Mouse (Mus musculus) liver, adult 2 months (tissue): ENCODE results near the gene Nfix. TPM values are rescaled to one million over a fixed set of nuclear protein-coding genes. Genes with fewer than 3 reads are reported as not detected.

Experiments used
- DNase-seq: peaks from one replicate; pipeline ENCODE4 v3.0.0-alpha.2; 2011; ENCODE audit warnings: low read depth, low spot score; ENCODE audit errors: extremely low read depth
- H3K27ac ChIP-seq: fragments of 200-500 bp; replicated peaks from 2 replicates; pipeline ENCODE4 v1.5.1; 2012; ENCODE audit warnings: low read depth, mild to moderate bottlenecking, control low read depth, inconsistent platforms, low read length; ENCODE audit not compliant: insufficient read depth
- H3K27me3 ChIP-seq: fragments of 200-500 bp; 2 replicates; pipeline ENCODE4 v1.6.1; 2012; ENCODE audit warnings: mild to moderate bottlenecking, moderate library complexity, low read length, inconsistent platforms; ENCODE audit not compliant: control insufficient read depth, insufficient read depth
- H3K36me3 ChIP-seq: fragments of 200-500 bp; 2 replicates; pipeline ENCODE4 v1.6.1; 2012; ENCODE audit warnings: low read length, inconsistent platforms; ENCODE audit not compliant: control insufficient read depth, insufficient read depth
- H3K4me1 ChIP-seq: fragments of 200-500 bp; 2 replicates; pipeline ENCODE4 v1.6.1; 2011; ENCODE audit warnings: low read length; ENCODE audit not compliant: control insufficient read depth, insufficient read depth
- H3K4me3 ChIP-seq: fragments of 200-500 bp; 2 replicates; pipeline ENCODE4 v1.5.1; 2011; ENCODE audit warnings: low read depth, mild to moderate bottlenecking, control low read depth, low read length, moderate library complexity; ENCODE audit not compliant: insufficient read depth
- H3K79me2 ChIP-seq: fragments of 200-500 bp; 2 replicates; pipeline ENCODE4 v1.6.1; 2012; ENCODE audit warnings: inconsistent platforms, mild to moderate bottlenecking, low read length, moderate library complexity; ENCODE audit not compliant: control insufficient read depth, insufficient read depth
- H3K9ac ChIP-seq: fragments of 200-500 bp; 2 replicates; pipeline ENCODE4 v1.6.1; 2012; ENCODE audit warnings: low read depth, mild to moderate bottlenecking, control low read depth, inconsistent platforms, low read length
- CTCF ChIP-seq: fragments of 200-500 bp; IDR thresholded peaks from 2 replicates; pipeline ENCODE4 v1.5.1; 2011; ENCODE audit warnings: low read depth, low read length, control low read depth
- POLR2A ChIP-seq: fragments of 200-500 bp; IDR thresholded peaks from 2 replicates; pipeline ENCODE4 v1.6.1; 2011; ENCODE audit warnings: low read length, control low read depth; ENCODE audit not compliant: insufficient read depth; ENCODE audit errors: extremely low read depth
- WGBS: fragments of 180-500 bp; shearing (Covaris S2); methylation state at CpG from one replicate; pipeline ENCODE4 v1.1.7; 2018; 5-methylcytosine and 5-hydroxymethylcytosine counted together
- polyA plus RNA-seq: library from polyadenylated mRNA; depleted of rRNA; stranded (reverse); fragments of >200 nt; gene quantifications from 2 replicates; pipeline ENCODE4 v1.2.3, GENCODE M21; 2012
- total RNA-seq: library from RNA; depleted of rRNA; stranded (reverse); fragments of >200 nt; gene quantifications from 2 replicates; pipeline ENCODE4 v1.2.3, GENCODE M21; 2014

Gene Nfix
- total and polyA plus RNA-seq, 2 experiments: 20.7 to 32.9 TPM

DNA sequence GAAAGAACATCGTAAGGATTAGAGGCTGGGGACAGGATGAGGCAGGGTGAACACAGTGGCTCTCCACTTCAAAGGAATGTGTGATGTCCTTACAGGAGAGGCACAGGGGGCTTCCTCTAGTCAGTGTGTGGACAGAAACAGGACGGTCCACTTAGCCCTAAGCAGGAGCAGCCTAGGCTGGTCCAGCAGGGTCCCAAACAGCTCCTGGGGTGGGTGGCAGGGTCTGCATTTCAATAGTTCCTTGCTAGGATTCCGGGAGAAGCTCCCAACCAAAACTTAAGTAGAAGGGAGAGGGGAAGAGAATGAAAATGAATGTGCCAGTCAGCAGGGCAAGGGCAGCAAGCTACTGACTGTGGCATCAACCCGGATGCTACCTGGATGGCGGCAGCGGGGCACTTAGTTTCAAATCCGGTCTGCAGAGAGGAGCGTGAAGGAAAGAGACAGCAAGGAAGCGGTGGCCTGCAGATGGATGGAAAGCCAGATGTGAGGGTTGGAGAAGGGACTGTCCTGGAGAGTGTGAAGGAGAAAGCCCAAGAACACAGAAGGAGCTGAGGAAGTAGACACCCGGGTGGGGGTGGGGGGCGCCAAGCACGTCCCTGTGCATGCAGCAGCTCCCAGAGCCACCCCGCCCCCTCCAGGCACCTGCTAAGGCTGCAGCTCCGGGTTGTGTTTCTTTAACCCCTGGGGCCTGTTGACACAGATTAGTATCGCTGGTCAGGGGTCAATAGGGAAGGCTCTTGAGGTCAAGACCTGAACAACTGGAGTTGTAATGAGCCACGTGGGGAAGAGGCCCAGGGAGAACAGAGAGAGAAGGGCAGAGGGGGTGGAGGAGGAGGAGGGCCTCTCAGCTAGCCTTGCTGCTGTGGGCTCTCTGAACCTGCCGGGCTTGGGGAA lies 54.9 kb downstream of the Nfix start:
- Histone ChIP-seq H3K79me2 (peaks cover 35% of the 10 kb centered on the region), H3K36me3 (no peaks in the 10 kb centered on the region), H3K27me3 (no peaks in the 10 kb centered on the region), H3K9ac (no peak overlapping the region), H3K27ac (no peak overlapping the region), H3K4me3 (no peak overlapping the region), H3K4me1 (peaks cover 36% of the 10 kb centered on the region)
- 30% methylated on average over 17 of the region's 17 CpGs for WGBS
- DNase-seq: peak; percentile 91
- peak; percentile 26; the same call in 1 of the 2 replicates for TF ChIP-seq CTCF
- TF ChIP-seq POLR2A: no peak

DNA sequence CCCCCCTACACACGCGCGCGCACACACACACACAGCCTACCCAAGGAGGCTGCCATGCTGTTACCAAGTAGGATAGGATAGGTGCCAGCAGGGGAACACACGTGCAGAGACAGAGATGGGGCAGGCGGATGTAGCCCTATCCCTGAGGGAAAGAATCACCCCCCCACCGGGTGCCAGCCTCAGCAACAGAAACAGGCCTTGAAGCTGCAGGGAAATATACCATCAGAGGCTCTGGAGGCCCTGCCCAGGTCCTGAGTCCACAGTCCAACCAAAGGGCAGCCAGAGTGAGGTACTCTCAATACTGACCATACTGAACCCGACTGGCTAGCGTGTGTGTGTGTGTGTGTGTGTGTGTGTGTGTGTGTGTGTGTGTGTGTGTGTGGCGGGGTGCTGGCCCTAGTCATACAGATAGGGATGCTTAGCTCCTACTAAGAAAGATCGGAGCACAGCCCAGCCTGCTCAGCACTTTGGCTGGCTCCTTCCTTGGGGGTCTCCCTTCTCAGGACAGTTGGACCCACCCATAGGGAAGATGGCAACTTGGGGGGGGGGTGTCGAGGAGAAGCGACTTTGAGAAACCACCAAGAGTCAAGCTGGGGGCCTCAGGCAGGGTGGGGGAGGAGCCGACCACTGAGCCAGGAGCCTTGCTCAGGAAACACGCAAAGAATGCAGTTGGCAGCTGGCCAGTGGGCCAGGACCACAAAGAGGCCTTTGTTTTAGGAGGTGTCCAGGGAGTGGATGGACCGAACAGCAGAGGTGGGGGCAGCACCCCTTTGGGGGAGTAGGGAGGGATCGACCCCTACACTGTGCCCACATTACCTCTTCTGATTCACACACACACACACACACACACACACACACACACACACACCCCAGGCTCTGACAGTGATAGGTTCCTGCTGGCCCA lies 56.4 kb downstream of the Nfix start:
- WGBS: 28% methylated on average over 17 of the region's 17 CpGs

GRCm38 (mm10) chr8:84743054-84743415 lies 57.1 kb downstream of the Nfix start:
- DNase-seq: no peak
- Histone ChIP-seq H3K4me3 (no peak overlapping the region), H3K9ac (no peak overlapping the region), H3K79me2 (peaks cover 41% of the 10 kb centered on the region), H3K36me3 (no peaks in the 10 kb centered on the region), H3K4me1 (peaks cover 34% of the 10 kb centered on the region), H3K27ac (no peak overlapping the region), H3K27me3 (no peaks in the 10 kb centered on the region)
- TF ChIP-seq POLR2A (no peak), CTCF (no peak)
- 68% methylated on average over 10 of the region's 10 CpGs for WGBS

More for the DNA sequence above, 56.4 kb downstream of the Nfix start:
- Histone ChIP-seq H3K4me3 (no peak overlapping the region), H3K27me3 (no peaks in the 10 kb centered on the region), H3K27ac (peak overlapping the region; percentile 14; the same call in 1 of the 2 replicates), H3K79me2 (peaks cover 37% of the 10 kb centered on the region), H3K4me1 (peaks cover 36% of the 10 kb centered on the region), H3K9ac (no peak overlapping the region), H3K36me3 (no peaks in the 10 kb centered on the region)
- DNase-seq: peak; percentile 83
- TF ChIP-seq CTCF (no peak), POLR2A (no peak)

DNA sequence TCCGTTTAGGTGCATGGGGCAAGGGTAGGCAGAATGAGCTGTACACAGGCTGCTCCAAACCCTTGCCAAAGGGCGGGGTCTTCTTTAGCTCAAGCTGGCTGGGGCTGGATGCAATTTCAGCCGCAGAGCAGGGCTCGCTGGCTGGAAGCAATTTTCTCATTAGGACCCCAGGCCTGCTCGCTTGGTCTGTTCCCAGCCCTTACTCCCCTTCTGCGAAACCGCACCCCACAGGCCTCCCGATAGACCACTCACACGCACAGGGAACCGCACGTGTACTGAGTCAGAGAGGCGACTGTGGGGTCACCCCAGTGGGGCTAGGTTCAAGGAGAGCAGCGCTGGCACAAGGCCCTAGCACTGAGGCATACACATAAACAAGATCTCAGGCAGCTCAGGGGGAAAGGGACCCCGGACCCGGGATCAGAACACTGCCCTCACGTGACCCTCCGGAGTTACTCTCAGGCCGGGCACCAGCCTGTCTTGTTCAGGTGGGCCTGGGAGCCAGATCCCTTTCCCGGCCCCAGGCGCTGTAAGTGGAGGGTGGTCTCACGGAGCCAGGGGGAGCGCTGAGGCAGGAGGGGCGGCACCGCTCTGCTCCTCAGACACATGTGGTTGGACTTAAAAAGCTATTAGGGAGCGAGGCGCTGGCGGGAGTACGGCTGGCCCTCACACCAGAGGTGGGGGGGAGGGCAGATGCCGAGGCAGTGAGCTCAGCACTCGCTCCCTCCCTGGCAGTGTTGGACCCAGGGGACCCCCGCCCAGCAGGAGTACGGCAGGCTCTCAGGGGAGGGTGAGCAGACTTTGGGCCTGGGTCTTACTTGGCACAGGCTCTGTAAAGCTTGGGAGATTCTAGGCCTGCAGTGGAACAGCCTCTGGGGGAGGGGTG lies 57.7 kb downstream of the Nfix start:
- 77% methylated on average over 32 of the region's 32 CpGs for WGBS
- H3K4me3 ChIP-seq: no peak overlapping the region
- no peak overlapping the region for H3K27ac ChIP-seq
- H3K79me2 ChIP-seq: peaks cover 45% of the 10 kb centered on the region
- H3K27me3 ChIP-seq: no peaks in the 10 kb centered on the region
- no peaks in the 10 kb centered on the region for H3K36me3 ChIP-seq
- no peak overlapping the region for H3K9ac ChIP-seq
- DNase-seq: no peak
- peaks cover 36% of the 10 kb centered on the region for H3K4me1 ChIP-seq
- no peak for TF ChIP-seq CTCF
- no peak for TF ChIP-seq POLR2A

GRCm38 (mm10) chr8:84740895-84741843 lies 59.0 kb downstream of the Nfix start:
- no peak for DNase-seq
- H3K27ac ChIP-seq: no peak overlapping the region
- TF ChIP-seq CTCF: no peak
- no peak for TF ChIP-seq POLR2A

More at GRCm38 (mm10) chr8:84740895-84741843, 59.0 kb downstream of the Nfix start:
- Histone ChIP-seq H3K79me2 (peaks cover 57% of the 10 kb centered on the region), H3K36me3 (no peaks in the 10 kb centered on the region), H3K27me3 (no peaks in the 10 kb centered on the region), H3K4me1 (peaks cover 33% of the 10 kb centered on the region), H3K4me3 (no peak overlapping the region), H3K9ac (no peak overlapping the region)
- WGBS: 52% methylated on average over 13 of the region's 13 CpGs
